Mouse (Mus musculus) spleen, adult 2 months (tissue): ENCODE measurements at regions not wholly inside any gene's neighbourhood (a gene's known extent, or its start where the extent isn't known, plus 50 kb on each side); places are given as distances from the start of the nearest gene placed in this dataset.

ENCODE experiments used
- CTCF ChIP-seq: fragments of 200-500 bp; IDR thresholded peaks from 2 replicates; pipeline ENCODE4 v1.5.1; 2011; ENCODE audit warnings: mild to moderate bottlenecking, inconsistent platforms; ENCODE audit not compliant: insufficient read depth, insufficient read length, insufficient replicate concordance; ENCODE audit errors: extremely low read depth
- POLR2A ChIP-seq: fragments of 200-500 bp; IDR thresholded peaks from 2 replicates; pipeline ENCODE4 v1.6.1; 2011; ENCODE audit warnings: low read depth, low read length, inconsistent platforms

DNA sequence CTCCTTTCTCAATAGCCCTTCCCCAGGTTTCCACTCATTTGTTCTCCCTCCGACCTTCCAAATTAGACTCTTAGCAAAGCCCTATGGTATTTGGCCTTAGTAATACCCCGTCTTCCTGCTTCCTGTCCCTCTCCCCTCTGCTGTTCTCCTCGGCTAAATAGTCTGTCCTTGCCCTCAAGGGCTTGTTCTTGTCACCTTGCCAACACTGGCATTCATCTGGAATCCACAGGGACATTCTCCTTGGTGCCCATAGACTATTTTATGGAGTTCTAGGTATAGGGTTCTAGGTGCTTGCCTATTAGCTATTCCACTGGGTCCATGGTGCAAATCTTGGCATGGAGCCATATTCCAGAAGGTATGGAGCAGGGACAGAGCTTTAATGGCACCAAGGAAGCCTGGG, 259.2 kb upstream of the Gm4791 start:
- TF ChIP-seq POLR2A (no peak), CTCF (no peak)
